Mouse (Mus musculus): ENCODE results near the gene Clca3a1. TPM values are rescaled to one million over a fixed set of nuclear protein-coding genes. Genes with fewer than 3 reads are reported as not detected.

The Clca3a1 gene
- polyA plus RNA-seq, 1 experiment: 1.0 TPM

GRCm38 (mm10) chr3:144687618-144688017, 73.2 kb downstream of the Clca3a1 start:
- peaks cover 28% of the 10 kb centered on the region for H3K36me3 ChIP-seq (ENCODE audit: control insufficient read depth, insufficient read depth, low read length)

GRCm38 (mm10) chr3:144686146-144686545, 74.6 kb downstream of the Clca3a1 start:
- 97% methylated on average over 5 of the region's 5 CpGs for WGBS
- H3K36me3 ChIP-seq (ENCODE audit: control insufficient read depth, insufficient read depth, low read length): peaks cover 18% of the 10 kb centered on the region
- no peak for DNase-seq
- H3K4me3 ChIP-seq (ENCODE audit: control insufficient read depth, insufficient read depth, low read length): no peak overlapping the region
- no peak for TF ChIP-seq CTCF (IDR thresholded peaks at IDR 0.05; ENCODE audit: borderline replicate concordance, control insufficient read depth, extremely low read depth, insufficient read depth, low read length, poor library complexity)
- TF ChIP-seq POLR2A (IDR thresholded peaks at IDR 0.05; ENCODE audit: control insufficient read depth, extremely low read depth, insufficient read depth, low read length, poor library complexity): no peak
- no peak overlapping the region for H3K27ac ChIP-seq (ENCODE audit: control insufficient read depth, insufficient read depth, low read length)
- no peaks in the 10 kb centered on the region for H3K27me3 ChIP-seq (ENCODE audit: control insufficient read depth, insufficient read depth, low read length)
- no peaks in the 10 kb centered on the region for H3K4me1 ChIP-seq (replicated peaks; ENCODE audit: control insufficient read depth, insufficient read depth, low read length)

More at GRCm38 (mm10) chr3:144687618-144688017, 73.2 kb downstream of the Clca3a1 start:
- H3K4me3 ChIP-seq (ENCODE audit: control insufficient read depth, insufficient read depth, low read length): no peak overlapping the region
- no peaks in the 10 kb centered on the region for H3K4me1 ChIP-seq (replicated peaks; ENCODE audit: control insufficient read depth, insufficient read depth, low read length)
- no peak overlapping the region for H3K27ac ChIP-seq (ENCODE audit: control insufficient read depth, insufficient read depth, low read length)
- DNase-seq: no peak
- WGBS: 95% methylated on average over 9 of the region's 9 CpGs
- TF ChIP-seq CTCF (IDR thresholded peaks at IDR 0.05; ENCODE audit: borderline replicate concordance, control insufficient read depth, extremely low read depth, insufficient read depth, low read length, poor library complexity): no peak
- no peak for TF ChIP-seq POLR2A (IDR thresholded peaks at IDR 0.05; ENCODE audit: control insufficient read depth, extremely low read depth, insufficient read depth, low read length, poor library complexity)
- no peaks in the 10 kb centered on the region for H3K27me3 ChIP-seq (ENCODE audit: control insufficient read depth, insufficient read depth, low read length)

- TF ChIP-seq POLR2A (IDR thresholded peaks at IDR 0.05; ENCODE audit: control insufficient read depth, extremely low read depth, insufficient read depth, low read length, poor library complexity) (no peak), CTCF (IDR thresholded peaks at IDR 0.05; ENCODE audit: borderline replicate concordance, control insufficient read depth, extremely low read depth, insufficient read depth, low read length, poor library complexity) (no peak)
- WGBS: 96% methylated on average over 12 of the region's 12 CpGs
- no peaks in the 10 kb centered on the region for H3K27me3 ChIP-seq (ENCODE audit: control insufficient read depth, insufficient read depth, low read length)
- no peaks in the 10 kb centered on the region for H3K4me1 ChIP-seq (replicated peaks; ENCODE audit: control insufficient read depth, insufficient read depth, low read length)
- no peaks in the 10 kb centered on the region; the same call in 1 of the 2 replicates for H3K36me3 ChIP-seq (ENCODE audit: control insufficient read depth, insufficient read depth, low read length)
- H3K27ac ChIP-seq (ENCODE audit: control insufficient read depth, insufficient read depth, low read length): no peak overlapping the region
- no peak overlapping the region for H3K4me3 ChIP-seq (ENCODE audit: control insufficient read depth, insufficient read depth, low read length)
- no peak for DNase-seq
These were observed 77.5 kb downstream of the Clca3a1 start for GRCm38 (mm10) chr3:144683136-144683814.

- 91% methylated on average over 5 of the region's 5 CpGs for WGBS
- H3K4me3 ChIP-seq (ENCODE audit: control insufficient read depth, insufficient read depth, low read length): no peak overlapping the region
- TF ChIP-seq POLR2A (IDR thresholded peaks at IDR 0.05; ENCODE audit: control insufficient read depth, extremely low read depth, insufficient read depth, low read length, poor library complexity) (no peak), CTCF (IDR thresholded peaks at IDR 0.05; ENCODE audit: borderline replicate concordance, control insufficient read depth, extremely low read depth, insufficient read depth, low read length, poor library complexity) (no peak)
- no peaks in the 10 kb centered on the region for H3K4me1 ChIP-seq (replicated peaks; ENCODE audit: control insufficient read depth, insufficient read depth, low read length)
- no peaks in the 10 kb centered on the region for H3K27me3 ChIP-seq (ENCODE audit: control insufficient read depth, insufficient read depth, low read length)
- no peak overlapping the region for H3K27ac ChIP-seq (ENCODE audit: control insufficient read depth, insufficient read depth, low read length)
- no peaks in the 10 kb centered on the region; the same call in 1 of the 2 replicates for H3K36me3 ChIP-seq (ENCODE audit: control insufficient read depth, insufficient read depth, low read length)
- DNase-seq: no peak
These were observed 79.2 kb downstream of the Clca3a1 start for GRCm38 (mm10) chr3:144681542-144681941.

- Histone ChIP-seq H3K27me3 (ENCODE audit: control insufficient read depth, insufficient read depth, low read length) (no peaks in the 10 kb centered on the region), H3K4me3 (ENCODE audit: control insufficient read depth, insufficient read depth, low read length) (no peak overlapping the region), H3K36me3 (ENCODE audit: control insufficient read depth, insufficient read depth, low read length) (no peaks in the 10 kb centered on the region; the same call in 1 of the 2 replicates), H3K4me1 (replicated peaks; ENCODE audit: control insufficient read depth, insufficient read depth, low read length) (no peaks in the 10 kb centered on the region), H3K27ac (ENCODE audit: control insufficient read depth, insufficient read depth, low read length) (no peak overlapping the region)
- WGBS: 77% methylated on average over 8 of the region's 8 CpGs
- no peak for DNase-seq
- TF ChIP-seq CTCF (IDR thresholded peaks at IDR 0.05; ENCODE audit: borderline replicate concordance, control insufficient read depth, extremely low read depth, insufficient read depth, low read length, poor library complexity) (no peak), POLR2A (IDR thresholded peaks at IDR 0.05; ENCODE audit: control insufficient read depth, extremely low read depth, insufficient read depth, low read length, poor library complexity) (no peak)
These were observed 81.0 kb downstream of the Clca3a1 start for GRCm38 (mm10) chr3:144679701-144680159.

Other genes with a start within 250 kb of the Clca3a1 start
- 7.8 and 8.2 TPM in 2 replicates for gene Hs2st1, start 190.8 kb downstream of the Clca3a1 start, polyA plus RNA-seq (2012; rRNA removed)
- 113 and 129 TPM in 2 replicates for gene Selenof, start 190.7 kb downstream of the Clca3a1 start, polyA plus RNA-seq (2012; rRNA removed)
- gene Sh3glb1, start 40.6 kb downstream of the Clca3a1 start, polyA plus RNA-seq (2012; rRNA removed): 31.6 and 34.4 TPM in 2 replicates
- 9.1 and 10.1 TPM in 2 replicates for gene Clca3a2, start 58.5 kb upstream of the Clca3a1 start, polyA plus RNA-seq (2012; rRNA removed)
- gene Clca3b, start 88.4 kb upstream of the Clca3a1 start, polyA plus RNA-seq (2012; rRNA removed): 0.40 and 0.51 TPM in 2 replicates
- gene Clca4b, start 171.6 kb upstream of the Clca3a1 start, polyA plus RNA-seq (2012; rRNA removed): 0.08 and 0.12 TPM in 2 replicates
- 0.03 and 0.05 TPM in 2 replicates for gene Clca4a, start 214.1 kb upstream of the Clca3a1 start, polyA plus RNA-seq (2012; rRNA removed)

Data from thymus, adult 2 months (tissue).